ENCODE assay signal across 9 mouse cellular contexts in the genomic region with DNA sequence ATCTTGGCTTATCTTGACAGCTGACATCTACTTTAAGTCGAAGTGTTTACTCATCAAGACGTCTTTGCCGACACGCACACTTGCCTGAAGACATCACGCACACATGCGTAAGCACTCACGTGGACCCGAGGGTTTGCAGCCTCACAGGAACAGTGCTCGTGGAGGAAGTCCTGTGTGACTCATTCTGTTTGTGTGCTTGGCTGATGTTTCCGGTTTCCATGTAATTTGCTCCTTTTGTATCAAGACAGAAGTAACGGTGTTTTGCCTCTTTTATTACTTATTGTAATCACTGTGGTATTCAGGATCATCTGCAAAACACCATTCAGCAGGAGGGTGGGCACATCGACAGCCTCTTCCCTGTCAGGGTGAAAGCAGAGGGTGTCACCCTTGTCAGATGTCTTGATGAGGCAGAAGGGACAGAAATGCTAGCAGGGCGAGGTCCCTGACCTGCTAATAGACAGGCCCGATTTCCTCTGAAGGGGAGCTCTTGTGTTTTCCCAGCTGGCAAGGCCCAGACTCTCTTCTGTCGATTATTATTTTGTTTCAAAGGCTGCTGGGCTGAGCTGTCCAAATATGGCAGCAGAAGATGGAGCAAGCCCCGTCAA.
DNase-seq lines count a peak whose midpoint lies in the region; ATAC-seq lines count a peak whose summit lies in the region.
"Had no signal": no experiment of that assay in that cellular context is flagged by ENCODE, and none has a peak within 500 bp of the region (broad histone marks: within the 10 kb centered on the region; RNA-seq: fewer than 3 reads in every experiment).

No protein-coding gene starts in this region.

- intact Hi-C loops in heart, postnatal 36 days (cut with DNase I): no loop called here

- peak overlapping the region; percentile 65 for H3K27ac ChIP-seq in embryonic facial prominence, embryonic 15.5 days (replicated peaks)
- H3K27ac ChIP-seq in neural tube, embryonic 14.5 days (ENCODE audit: low read depth, low read length): peak overlapping the region; percentile 45; the same call in 1 of the 2 replicates
- H3K27ac ChIP-seq: liver, embryonic 13.5 days had no signal

- DNase-seq in spleen, postnatal 36 days (ENCODE audit: low spot score in 2 of 2): peak; percentile 23
- no peak for DNase-seq in spleen, postnatal 14 days (ENCODE audit: low spot score in 2 of 2)
- DNase-seq in heart, postnatal 36 days: peak; percentile 52 to 56
- DNase-seq in kidney, postnatal 14 days: peak; percentile 56
- DNase-seq in cerebellum, adult 9-10 months: no peak
- DNase-seq in right cerebral cortex, postnatal 14 days: no peak
- DNase-seq: liver, embryonic 13.5 days had no signal

- no peak overlapping the region for H3K9ac ChIP-seq in embryonic facial prominence, embryonic 15.5 days
- H3K9ac ChIP-seq in neural tube, embryonic 14.5 days (replicated peaks; ENCODE audit: low read depth, low read length): no peak overlapping the region
- H3K9ac ChIP-seq: liver, embryonic 13.5 days had no signal

- H3K4me3 ChIP-seq in embryonic facial prominence, embryonic 15.5 days (replicated peaks): no peak overlapping the region
- no peak overlapping the region for H3K4me3 ChIP-seq in neural tube, embryonic 14.5 days (ENCODE audit: low read depth, low read length)
- H3K4me3 ChIP-seq: liver, embryonic 13.5 days had no signal

- peak; percentile 41 for ATAC-seq in embryonic facial prominence, embryonic 15.5 days (ENCODE audit: insufficient number of reproducible peaks, low FRiP score, low TSS enrichment, low read depth)
- ATAC-seq in neural tube, embryonic 14.5 days (ENCODE audit: low read depth): peak; percentile 5; the same call in 1 of the 2 replicates

- 47% methylated on average over 16 of the region's 16 CpGs for WGBS in embryonic facial prominence, embryonic 15.5 days
- WGBS in neural tube, embryonic 14.5 days: 61% methylated on average over 16 of the region's 16 CpGs

- H3K4me2 ChIP-seq in embryonic facial prominence, embryonic 15.5 days (replicated peaks): no peak overlapping the region
- H3K4me2 ChIP-seq in neural tube, embryonic 14.5 days (ENCODE audit: low read depth, low read length): no peak overlapping the region
- H3K4me2 ChIP-seq: liver, embryonic 13.5 days had no signal

- no peaks in the 10 kb centered on the region for H3K9me3 ChIP-seq in embryonic facial prominence, embryonic 15.5 days (replicated peaks)
- no peaks in the 10 kb centered on the region for H3K9me3 ChIP-seq in neural tube, embryonic 14.5 days (ENCODE audit: control insufficient read depth, low read length)
- H3K9me3 ChIP-seq: liver, embryonic 13.5 days had no signal

- H3K4me1 ChIP-seq in embryonic facial prominence, embryonic 15.5 days: peaks cover 16% of the 10 kb centered on the region
- peaks cover 6% of the 10 kb centered on the region for H3K4me1 ChIP-seq in neural tube, embryonic 14.5 days (ENCODE audit: control insufficient read depth, insufficient read depth, low read length)

- H3K36me3 ChIP-seq in embryonic facial prominence, embryonic 15.5 days: no peaks in the 10 kb centered on the region
- no peaks in the 10 kb centered on the region for H3K36me3 ChIP-seq in neural tube, embryonic 14.5 days (ENCODE audit: control insufficient read depth, insufficient read depth, low read length)
- H3K36me3 ChIP-seq: liver, embryonic 13.5 days had no signal

- no peaks in the 10 kb centered on the region for H3K27me3 ChIP-seq in embryonic facial prominence, embryonic 15.5 days
- H3K27me3 ChIP-seq in neural tube, embryonic 14.5 days (ENCODE audit: control insufficient read depth, insufficient read depth, low read length): no peaks in the 10 kb centered on the region
- H3K27me3 ChIP-seq: liver, embryonic 13.5 days had no signal

Comparison
In these comparisons a context has a peak if more than half of its experiments do, and no peak if none do; other contexts are left out.
1. DNase-seq: peak in spleen, postnatal 36 days (2 of 2), heart, postnatal 36 days (2 of 2) and kidney, postnatal 14 days (single experiment); none in spleen, postnatal 14 days (0 of 2), cerebellum, adult 9-10 months (single experiment) and right cerebral cortex, postnatal 14 days (single experiment).